Comparison of ENCODE assay signal across 8 mouse cellular contexts in genomic region chr8:70131166-70131883, GRCm38 (mm10). TPM values are rescaled to one million over a fixed set of nuclear protein-coding genes. Genes with fewer than 3 reads are reported as not detected.
DNase-seq lines count a peak whose midpoint lies in the region; ATAC-seq and TF ChIP-seq lines count a peak whose summit lies in the region.

Gene Nr2c2ap, plus strand, starts transcription at chr8:70131333.

- H3K9ac ChIP-seq in ES-Bruce4 (ENCODE audit: low read depth, poor library complexity, severe bottlenecking), result peak within 1 kb of the TSS; percentile 89
- H3K9ac ChIP-seq in forebrain, embryonic 13.5 days, result peak within 1 kb of the TSS; percentile 77

- H3K4me3 ChIP-seq in ES-Bruce4 (ENCODE audit: low read depth, low read length), result peak within 1 kb of the TSS; percentile 93
- H3K4me3 ChIP-seq in forebrain, embryonic 13.5 days, result peak within 1 kb of the TSS; percentile 64
- peak within 1 kb of the TSS; percentile 89 for H3K4me3 ChIP-seq in lung, adult 2 months (replicated peaks; ENCODE audit: extremely low read depth, low read depth, low read length)

- DNase-seq in c-Kit-positive CD71-positive TER-119-positive erythroid progenitor cells, embryonic 14.5 days (ENCODE audit: low spot score), result peak; percentile 83
- DNase-seq in heart, postnatal 10 days, result peak; percentile 83 to 87
- DNase-seq in large intestine, adult 2 months (ENCODE audit: low read depth, low spot score), result peak; percentile 76
- DNase-seq in lung, adult 2 months, result peak; percentile 73
- DNase-seq in thymus, adult 18-20 months, result peak; percentile 61 to 74

- H3K36me3 ChIP-seq in ES-Bruce4 (ENCODE audit: control insufficient read depth, insufficient read depth, low read length, poor library complexity, severe bottlenecking), result peaks cover 29% of the 10 kb centered on the region
- peaks cover 41% of the 10 kb centered on the region for H3K36me3 ChIP-seq in forebrain, embryonic 13.5 days (ENCODE audit: poor library complexity, severe bottlenecking)

- 1% methylated on average over 37 of the region's 37 CpGs for WGBS in forebrain, embryonic 13.5 days
- 1% methylated on average over 37 of the region's 37 CpGs for WGBS in large intestine, adult 2 months
- WGBS in lung, adult 2 months, result 2% methylated on average over 37 of the region's 37 CpGs

- H3K4me1 ChIP-seq in ES-Bruce4 (ENCODE audit: control insufficient read depth, insufficient read depth, low read length), result peaks cover 6% of the 10 kb centered on the region
- H3K4me1 ChIP-seq in forebrain, embryonic 13.5 days, result peaks cover 28% of the 10 kb centered on the region
- peaks cover 3% of the 10 kb centered on the region; the same call in 1 of the 2 replicates for H3K4me1 ChIP-seq in lung, adult 2 months (ENCODE audit: control insufficient read depth, insufficient read depth, low read length)

- intact Hi-C loops in heart, postnatal 10 days (cut with DNase I), result no loop called here

- no peak for TF ChIP-seq CTCF in ES-Bruce4 (IDR thresholded peaks at IDR 0.05; ENCODE audit: low read depth, low read length)
- no peak for TF ChIP-seq CTCF in lung, adult 2 months (IDR thresholded peaks at IDR 0.05; ENCODE audit: insufficient read depth, low read length)

- no peaks in the 10 kb centered on the region for H3K27me3 ChIP-seq in ES-Bruce4 (ENCODE audit: control insufficient read depth, insufficient read depth, low read length, poor library complexity, severe bottlenecking)
- no peaks in the 10 kb centered on the region for H3K27me3 ChIP-seq in forebrain, embryonic 13.5 days

- peak within 1 kb of the TSS; percentile 85 for H3K27ac ChIP-seq in ES-Bruce4 (ENCODE audit: insufficient read depth, low read length)
- no peak within 1 kb of the TSS; the same call in 1 of the 2 replicates for H3K27ac ChIP-seq in forebrain, embryonic 13.5 days

- TF ChIP-seq POLR2A in ES-Bruce4 (IDR thresholded peaks at IDR 0.05; ENCODE audit: insufficient read depth, low read length), result no peak
- TF ChIP-seq POLR2A in lung, adult 2 months (IDR thresholded peaks at IDR 0.05; ENCODE audit: borderline replicate concordance, extremely low read depth, low read depth, low read length), result peak; percentile 53; the same call in 1 of the 2 replicates

- peak; percentile 88 for ATAC-seq in forebrain, embryonic 13.5 days
- peak; percentile 86 for ATAC-seq in neutrophil, adult 5-6 weeks (ENCODE audit: extremely low read depth, insufficient number of reproducible peaks, low FRiP score, poor library complexity, severe bottlenecking)

- H3K4me2 ChIP-seq in forebrain, embryonic 13.5 days, result peak within 1 kb of the TSS; percentile 82

- 0 out of 2 replicates have a peak, but pooled peaks have one; percentile 44 for TF ChIP-seq EP300 in ES-Bruce4 (IDR thresholded peaks at IDR 0.05; ENCODE audit: insufficient read depth, low read depth, low read length)

- no peaks in the 10 kb centered on the region for H3K9me3 ChIP-seq in ES-Bruce4 (replicated peaks; ENCODE audit: control insufficient read depth, insufficient read depth, low read length, poor library complexity, severe bottlenecking)
- no peaks in the 10 kb centered on the region for H3K9me3 ChIP-seq in forebrain, embryonic 13.5 days (replicated peaks)

RNA-seq across cellular contexts. Expression of gene Nr2c2ap, which starts in this region (rescaled TPM):
- polyA plus RNA-seq in ES-Bruce4 (2011; ENCODE audit: insufficient read depth, insufficient read length, low read depth, missing spikeins), result 38.0 and 42.7 TPM in 2 replicates
- polyA plus RNA-seq in forebrain, embryonic 13.5 days (2015; fragmentation: Nextera tagmentation; extraction: Ambion mirVana), result 33.4 and 37.4 TPM in 2 replicates
- total RNA-seq in heart, postnatal 10 days (2021), result 10 to 100 TPM; 10.9 to 12.8 TPM
- polyA plus RNA-seq in large intestine, adult 2 months (2012; rRNA removed), result 23.2 and 25.3 TPM in 2 replicates
- polyA plus RNA-seq in lung, adult 2 months (2012; rRNA removed), result 10.7 and 14.6 TPM in 2 replicates
- 4.7 and 5.2 TPM in 2 replicates for total RNA-seq in neutrophil, adult 5-6 weeks (2017)
